Mouse (Mus musculus) heart, embryonic 11.5 days (tissue): Measurements from ENCODE around the gene Mpv17l2. TPM values are rescaled to one million over a fixed set of nuclear protein-coding genes. Genes with fewer than 3 reads are reported as not detected.

Source experiments
- ATAC-seq: fragments of 200-750 bp; cut with Nextera tagmentation; replicated peaks from 2 replicates; pipeline ENCODE4 v1.8.0; 2017; ENCODE audit warnings: moderate library complexity; ENCODE audit not compliant: insufficient number of reproducible peaks, low FRiP score, low TSS enrichment
- H3K27ac ChIP-seq: fragments of 300-500 bp; sonication (generic); 2 replicates; pipeline ENCODE4 v1.5.1; 2014; ENCODE audit warnings: mild to moderate bottlenecking, low read depth, low read length
- H3K27me3 ChIP-seq: fragments of 300-500 bp; sonication (generic); 2 replicates; pipeline ENCODE4 v1.6.1; 2014; ENCODE audit warnings: mild to moderate bottlenecking, low read length, mixed read lengths; ENCODE audit not compliant: control insufficient read depth, insufficient read depth
- H3K36me3 ChIP-seq: fragments of 300-500 bp; sonication (generic); 2 replicates; pipeline ENCODE4 v1.6.1; 2014; ENCODE audit warnings: mild to moderate bottlenecking, low read length, moderate library complexity, mixed read lengths; ENCODE audit not compliant: control insufficient read depth, insufficient read depth
- H3K4me1 ChIP-seq: fragments of 300-500 bp; sonication (generic); 2 replicates; pipeline ENCODE4 v1.6.1; 2014; ENCODE audit warnings: low read length; ENCODE audit not compliant: control insufficient read depth, insufficient read depth
- H3K4me2 ChIP-seq: fragments of 300-500 bp; sonication (generic); 2 replicates; pipeline ENCODE4 v1.6.1; 2014; ENCODE audit warnings: mild to moderate bottlenecking, moderate library complexity
- H3K4me3 ChIP-seq: fragments of 300-500 bp; sonication (generic); 2 replicates; pipeline ENCODE4 v1.5.1; 2014; ENCODE audit warnings: low read depth, low read length
- H3K9ac ChIP-seq: fragments of 300-500 bp; sonication (generic); 2 replicates; pipeline ENCODE4 v1.6.1; 2014; ENCODE audit warnings: mild to moderate bottlenecking, low read depth, low read length, moderate library complexity
- H3K9me3 ChIP-seq: fragments of 300-500 bp; sonication (generic); replicated peaks from 2 replicates; pipeline ENCODE4 v1.6.1; 2016; ENCODE audit warnings: low read length; ENCODE audit not compliant: control insufficient read depth
- WGBS: fragments of 180-500 bp; shearing (Covaris S2); extraction: QIAGEN DNeasy Blood & Tissue Kit; methylation state at CpG from one replicate; pipeline ENCODE4 v1.1.7; 2014; ENCODE audit not compliant: insufficient replicate concordance; 5-methylcytosine and 5-hydroxymethylcytosine counted together
- polyA plus RNA-seq: library from polyadenylated mRNA; unstranded; fragments of >200 nt; fragmentation: Nextera tagmentation; extraction: Ambion mirVana; gene quantifications from 2 replicates; pipeline ENCODE4 v1.2.1, GENCODE M21; 2014

Mpv17l2 gene
- polyA plus RNA-seq, 1 experiment from 2014 or later: 42.5 TPM

GRCm38 (mm10) chr8:70802786-70803510 is 42.2 kb upstream of the Mpv17l2 start:
- no peaks in the 10 kb centered on the region for H3K9me3 ChIP-seq
- H3K4me1 ChIP-seq: peaks cover 14% of the 10 kb centered on the region; the same call in 1 of the 2 replicates
- peak overlapping the region; percentile 78; the same call in 1 of the 2 replicates for H3K4me2 ChIP-seq
- no peak for ATAC-seq
- H3K9ac ChIP-seq: no peak overlapping the region
- WGBS: 58% methylated on average over 11 of the region's 11 CpGs
- H3K27me3 ChIP-seq: peaks cover 72% of the 10 kb centered on the region
- H3K36me3 ChIP-seq: no peaks in the 10 kb centered on the region
- H3K27ac ChIP-seq: no peak overlapping the region
- H3K4me3 ChIP-seq: no peak overlapping the region; the same call in 1 of the 2 replicates

GRCm38 (mm10) chr8:70801830-70802229 is 41.1 kb upstream of the Mpv17l2 start:
- WGBS: 68% methylated on average over 1 of the region's 1 CpGs

GRCm38 (mm10) chr8:70801156-70801555 is 40.4 kb upstream of the Mpv17l2 start:
- Histone ChIP-seq H3K36me3 (no peaks in the 10 kb centered on the region), H3K4me3 (no peak overlapping the region), H3K9me3 (no peaks in the 10 kb centered on the region), H3K27ac (no peak overlapping the region), H3K9ac (no peak overlapping the region), H3K4me2 (no peak overlapping the region), H3K4me1 (peaks cover 14% of the 10 kb centered on the region; the same call in 1 of the 2 replicates), H3K27me3 (peaks cover 74% of the 10 kb centered on the region)
- no peak for ATAC-seq
- 20% methylated on average over 15 of the region's 15 CpGs for WGBS

More at GRCm38 (mm10) chr8:70801830-70802229, 41.1 kb upstream of the Mpv17l2 start:
- Histone ChIP-seq H3K4me1 (peaks cover 14% of the 10 kb centered on the region; the same call in 1 of the 2 replicates), H3K4me3 (no peak overlapping the region), H3K27me3 (peaks cover 73% of the 10 kb centered on the region), H3K27ac (no peak overlapping the region), H3K9me3 (no peaks in the 10 kb centered on the region), H3K4me2 (no peak overlapping the region), H3K9ac (no peak overlapping the region), H3K36me3 (no peaks in the 10 kb centered on the region)
- ATAC-seq: no peak

- H3K9ac ChIP-seq: no peak overlapping the region
- no peak overlapping the region for H3K4me2 ChIP-seq
- H3K27ac ChIP-seq: no peak overlapping the region
- no peaks in the 10 kb centered on the region for H3K9me3 ChIP-seq
- peaks cover 14% of the 10 kb centered on the region; the same call in 1 of the 2 replicates for H3K4me1 ChIP-seq
- H3K4me3 ChIP-seq: no peak overlapping the region
- WGBS: 43% methylated on average over 10 of the region's 10 CpGs
- H3K27me3 ChIP-seq: peaks cover 76% of the 10 kb centered on the region
- H3K36me3 ChIP-seq: no peaks in the 10 kb centered on the region
- ATAC-seq: no peak
Measured at GRCm38 (mm10) chr8:70800648-70801047, 39.9 kb upstream of the Mpv17l2 start.

- Histone ChIP-seq H3K4me3 (peak overlapping the region; percentile 54), H3K9me3 (no peaks in the 10 kb centered on the region), H3K27ac (no peak overlapping the region), H3K4me2 (peak overlapping the region; percentile 90), H3K36me3 (no peaks in the 10 kb centered on the region), H3K9ac (0 out of 2 replicates have a peak overlapping the region, but pooled peaks have one; percentile 71), H3K4me1 (0 out of 2 replicates have a peak, but pooled peaks cover 2% of the 10 kb centered on the region), H3K27me3 (peaks cover 77% of the 10 kb centered on the region)
- WGBS: 16% methylated on average over 15 of the region's 15 CpGs
- no peak for ATAC-seq
Measured at GRCm38 (mm10) chr8:70798281-70798680, 37.5 kb upstream of the Mpv17l2 start.

- Histone ChIP-seq H3K27ac (no peak overlapping the region), H3K27me3 (peaks cover 69% of the 10 kb centered on the region), H3K9ac (peak overlapping the region; percentile 71)
Measured at GRCm38 (mm10) chr8:70797081-70798070, 36.6 kb upstream of the Mpv17l2 start.

GRCm38 (mm10) chr8:70796403-70797080 is 35.8 kb upstream of the Mpv17l2 start:
- no peak for ATAC-seq
- no peaks in the 10 kb centered on the region for H3K9me3 ChIP-seq
- peaks cover 61% of the 10 kb centered on the region for H3K27me3 ChIP-seq
- peaks cover 12% of the 10 kb centered on the region for H3K4me1 ChIP-seq
- no peak overlapping the region for H3K27ac ChIP-seq
- H3K36me3 ChIP-seq: no peaks in the 10 kb centered on the region
- H3K9ac ChIP-seq: peak overlapping the region; percentile 71
- peak overlapping the region; percentile 90 for H3K4me2 ChIP-seq
- 2% methylated on average over 54 of the region's 54 CpGs for WGBS
- H3K4me3 ChIP-seq: peak overlapping the region; percentile 54

More at GRCm38 (mm10) chr8:70797081-70798070, 36.6 kb upstream of the Mpv17l2 start:
- peak; percentile 83 for ATAC-seq
- Histone ChIP-seq H3K4me2 (peak overlapping the region; percentile 90), H3K4me1 (peaks cover 8% of the 10 kb centered on the region; the same call in 1 of the 2 replicates), H3K9me3 (no peaks in the 10 kb centered on the region), H3K36me3 (no peaks in the 10 kb centered on the region), H3K4me3 (peak overlapping the region; percentile 54)
- WGBS: under 1% methylated on average over 53 of the region's 57 CpGs

GRCm38 (mm10) chr8:70795370-70795769 is 34.6 kb upstream of the Mpv17l2 start:
- no peak for ATAC-seq
- no peak overlapping the region for H3K4me3 ChIP-seq
- H3K4me1 ChIP-seq: peaks cover 18% of the 10 kb centered on the region
- no peaks in the 10 kb centered on the region for H3K9me3 ChIP-seq
- no peak overlapping the region for H3K27ac ChIP-seq
- peaks cover 51% of the 10 kb centered on the region for H3K27me3 ChIP-seq
- H3K36me3 ChIP-seq: no peaks in the 10 kb centered on the region
- WGBS: 70% methylated on average over 2 of the region's 2 CpGs
- H3K9ac ChIP-seq: no peak overlapping the region
- no peak overlapping the region for H3K4me2 ChIP-seq
